Mouse (Mus musculus) lung, postnatal 0 days (tissue): ENCODE measurements around the gene Zan. TPM values are rescaled to one million over a fixed set of nuclear protein-coding genes. Genes with fewer than 3 reads are reported as not detected.

Experiments
- ATAC-seq: fragments of 200-750 bp; cut with Nextera tagmentation; 2 replicates; pipeline ENCODE4 v1.8.0; 2017; ENCODE audit warnings: moderate library complexity
- DNase-seq: peaks from one replicate; pipeline ENCODE4 v3.0.0-alpha.2; 2016; ENCODE audit warnings: low spot score
- H3K27ac ChIP-seq: fragments of 300-500 bp; sonication (generic); 2 replicates; pipeline ENCODE4 v1.5.1; 2014; ENCODE audit warnings: antibody characterized with exemption, mild to moderate bottlenecking, low read length, mixed read lengths
- H3K27me3 ChIP-seq: fragments of 300-500 bp; sonication (generic); replicated peaks from 2 replicates; pipeline ENCODE4 v1.6.1; 2014; ENCODE audit warnings: low read length, mixed read lengths; ENCODE audit not compliant: insufficient read depth
- H3K36me3 ChIP-seq: fragments of 300-500 bp; sonication (generic); 2 replicates; pipeline ENCODE4 v1.6.1; 2014; ENCODE audit warnings: low read length, mixed read lengths; ENCODE audit not compliant: insufficient read depth
- H3K4me1 ChIP-seq: fragments of 300-500 bp; sonication (generic); 2 replicates; pipeline ENCODE4 v1.6.1; 2014; ENCODE audit warnings: antibody characterized with exemption, low read depth, low read length, mixed read lengths; ENCODE audit not compliant: insufficient read depth
- H3K4me2 ChIP-seq: fragments of 300-500 bp; sonication (generic); replicated peaks from 2 replicates; pipeline ENCODE4 v1.6.1; 2014; ENCODE audit warnings: low read depth, mild to moderate bottlenecking, low read length, moderate library complexity, mixed read lengths
- H3K4me3 ChIP-seq: fragments of 300-500 bp; sonication (generic); 2 replicates; pipeline ENCODE4 v1.5.1; 2014; ENCODE audit warnings: low read depth, low read length
- H3K9ac ChIP-seq: fragments of 300-500 bp; sonication (generic); replicated peaks from 2 replicates; pipeline ENCODE4 v1.6.1; 2014; ENCODE audit warnings: low read depth, mild to moderate bottlenecking
- H3K9me3 ChIP-seq: fragments of 300-500 bp; sonication (generic); 2 replicates; pipeline ENCODE4 v1.6.1; 2016; ENCODE audit warnings: low read length, mixed read lengths
- CTCF ChIP-seq: IDR thresholded peaks from 2 replicates; pipeline ENCODE4 v1.5.1; 2016; ENCODE audit warnings: antibody characterized with exemption, mild to moderate bottlenecking
- EP300 ChIP-seq: IDR thresholded peaks from 2 replicates; pipeline ENCODE4 v1.6.1; 2016; ENCODE audit warnings: antibody characterized with exemption, mild to moderate bottlenecking, control low read depth
- WGBS: fragments of 180-500 bp; shearing (Covaris S2); extraction: QIAGEN DNeasy Blood & Tissue Kit; methylation state at CpG from one replicate; pipeline ENCODE4 v1.1.7; 2014; 5-methylcytosine and 5-hydroxymethylcytosine counted together
- polyA plus RNA-seq: library from polyadenylated mRNA; unstranded; fragments of >200 nt; fragmentation: Nextera tagmentation; extraction: Ambion mirVana; gene quantifications from 2 replicates; pipeline ENCODE4 v1.2.1, GENCODE M21; 2015

Gene Zan
- polyA plus RNA-seq, 1 experiment from 2014 or later: 0.11 TPM

DNA sequence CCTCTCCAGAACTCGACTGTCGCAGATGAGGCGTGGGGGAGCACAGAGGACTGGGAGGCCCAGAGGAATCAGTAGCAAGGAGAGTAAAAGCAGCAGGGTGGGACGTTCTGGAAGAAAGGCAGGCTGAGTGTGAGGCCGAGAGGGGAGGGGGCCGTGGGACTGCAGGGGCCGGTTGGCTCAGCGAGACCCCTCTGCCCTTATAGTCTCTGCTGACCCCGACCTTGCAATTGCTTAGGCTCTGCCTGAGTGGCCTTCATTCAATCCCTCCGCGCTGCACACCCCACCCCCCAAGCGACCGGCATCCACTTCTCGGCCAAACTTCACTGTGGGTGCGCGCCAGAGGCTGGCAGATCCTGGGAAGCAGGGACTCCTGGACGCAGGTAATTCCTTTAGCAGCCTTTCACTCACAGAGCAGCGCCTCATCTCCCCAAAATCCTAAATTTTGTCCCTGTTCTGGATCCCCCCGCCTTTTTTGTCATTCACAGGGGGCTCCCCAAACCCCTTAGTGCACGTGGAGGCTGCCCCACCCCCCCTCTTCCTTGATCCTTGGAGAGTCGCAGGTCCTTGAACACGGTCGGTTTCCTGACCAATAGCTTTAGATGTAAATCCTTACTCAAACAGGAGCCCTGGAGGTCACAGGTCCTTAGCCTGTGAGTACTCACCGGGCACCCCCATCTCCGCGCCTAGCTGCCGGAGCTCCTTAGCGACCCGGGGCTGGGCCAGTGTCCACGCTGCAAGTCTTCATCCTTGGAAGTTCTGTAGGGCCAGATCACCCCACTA, 8.4 kb upstream of the Zan start:
- Histone ChIP-seq H3K4me1 (0 out of 2 replicates have a peak, but pooled peaks cover 4% of the 10 kb centered on the region), H3K36me3 (no peaks in the 10 kb centered on the region), H3K4me2 (peak overlapping the region; percentile 43), H3K9me3 (no peaks in the 10 kb centered on the region), H3K4me3 (no peak overlapping the region), H3K27me3 (no peaks in the 10 kb centered on the region), H3K9ac (no peak overlapping the region), H3K27ac (no peak overlapping the region)
- 11% methylated on average over 30 of the region's 30 CpGs for WGBS
- no peak for DNase-seq
- TF ChIP-seq CTCF (no peak), EP300 (no peak)
- no peak for ATAC-seq

DNA sequence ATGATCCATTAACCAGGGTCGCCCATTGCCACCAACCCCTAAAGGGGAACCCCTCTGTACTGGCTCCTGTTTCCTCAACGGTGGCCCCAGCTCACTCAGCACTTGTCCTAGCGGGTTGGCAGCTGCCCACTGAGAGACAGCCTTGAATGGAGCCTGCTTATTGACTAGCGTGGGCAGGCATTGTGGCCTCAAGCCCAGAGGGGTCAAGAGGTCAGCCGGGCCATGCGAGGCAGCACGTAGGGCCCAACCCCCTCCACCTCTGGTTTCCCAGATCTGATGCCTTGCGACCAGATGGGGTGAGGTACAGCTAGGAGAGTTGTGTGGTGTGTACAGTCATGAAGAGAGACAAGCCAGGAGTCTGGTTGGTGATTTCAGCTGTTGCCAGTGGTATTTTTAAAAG, 5.0 kb upstream of the Zan start:
- no peaks in the 10 kb centered on the region for H3K9me3 ChIP-seq
- H3K9ac ChIP-seq: no peak overlapping the region
- H3K4me3 ChIP-seq: no peak overlapping the region
- TF ChIP-seq EP300 (no peak), CTCF (no peak)
- H3K4me1 ChIP-seq: 0 out of 2 replicates have a peak, but pooled peaks cover 4% of the 10 kb centered on the region
- H3K4me2 ChIP-seq: no peak overlapping the region
- ATAC-seq (no peak; the same call in 1 of the 2 replicates), DNase-seq (no peak)
- no peak overlapping the region for H3K27ac ChIP-seq
- 45% methylated on average over 8 of the region's 8 CpGs for WGBS
- no peaks in the 10 kb centered on the region for H3K27me3 ChIP-seq
- no peaks in the 10 kb centered on the region for H3K36me3 ChIP-seq

DNA sequence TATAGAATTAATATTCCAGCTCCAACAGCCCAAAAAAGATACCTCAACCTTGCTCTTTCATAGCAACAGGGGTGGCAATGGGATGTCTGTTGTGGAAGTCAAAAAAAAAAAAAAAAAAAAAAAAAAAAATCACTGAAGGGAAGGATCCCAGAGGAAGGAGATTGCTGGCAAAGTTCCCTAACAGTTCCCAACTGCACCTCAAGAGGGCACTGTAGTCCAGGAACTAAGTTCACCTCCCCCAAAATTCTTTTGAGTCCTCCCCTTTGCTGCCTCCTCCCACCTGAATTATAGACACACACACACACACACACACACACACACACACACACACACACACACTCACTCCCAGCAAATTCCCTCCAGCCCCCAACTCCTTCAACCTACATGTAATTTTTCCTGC, 4.3 kb upstream of the Zan start:
- H3K9me3 ChIP-seq: no peaks in the 10 kb centered on the region

DNA sequence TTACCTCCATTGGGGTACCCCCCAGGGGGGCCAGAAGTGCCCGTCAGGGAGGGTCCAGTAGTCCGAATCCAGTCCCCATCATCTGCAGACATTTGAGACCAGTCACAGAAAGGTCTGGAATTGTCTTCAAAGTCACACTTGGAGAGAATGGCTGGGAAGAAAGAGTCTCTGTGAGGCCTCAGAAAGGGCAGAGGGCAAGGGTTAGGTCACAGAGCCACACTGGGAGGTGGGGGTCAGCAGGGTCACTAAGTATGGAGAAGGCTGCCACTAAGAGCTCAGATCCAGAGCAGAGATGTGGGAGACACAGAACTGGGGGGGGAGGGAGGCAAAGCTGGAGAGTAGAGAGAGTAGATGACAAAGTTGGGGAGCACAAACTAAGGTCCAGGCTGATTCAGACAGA, 2.5 kb downstream of the Zan start:
- whole genome bisulfite sequencing: 54% methylated on average over 2 of the region's 2 CpGs
- no peak for TF ChIP-seq CTCF
- no peak for TF ChIP-seq EP300
- Histone ChIP-seq H3K4me2 (no peak overlapping the region), H3K27ac (no peak overlapping the region), H3K4me3 (no peak overlapping the region), H3K36me3 (no peaks in the 10 kb centered on the region), H3K9ac (no peak overlapping the region), H3K4me1 (no peaks in the 10 kb centered on the region), H3K9me3 (no peaks in the 10 kb centered on the region), H3K27me3 (no peaks in the 10 kb centered on the region)
- ATAC-seq (no peak), DNase-seq (no peak)

More for the DNA sequence above, 4.3 kb upstream of the Zan start:
- no peak for TF ChIP-seq EP300
- peak; percentile 76 for TF ChIP-seq CTCF
- H3K4me1 ChIP-seq: 0 out of 2 replicates have a peak, but pooled peaks cover 4% of the 10 kb centered on the region
- no peak overlapping the region for H3K4me2 ChIP-seq
- peak; percentile 92 for DNase-seq
- no peak overlapping the region for H3K27ac ChIP-seq
- H3K4me3 ChIP-seq: no peak overlapping the region
- H3K36me3 ChIP-seq: no peaks in the 10 kb centered on the region
- H3K9ac ChIP-seq: no peak overlapping the region
- no peaks in the 10 kb centered on the region for H3K27me3 ChIP-seq
- ATAC-seq: peak; percentile 28

DNA sequence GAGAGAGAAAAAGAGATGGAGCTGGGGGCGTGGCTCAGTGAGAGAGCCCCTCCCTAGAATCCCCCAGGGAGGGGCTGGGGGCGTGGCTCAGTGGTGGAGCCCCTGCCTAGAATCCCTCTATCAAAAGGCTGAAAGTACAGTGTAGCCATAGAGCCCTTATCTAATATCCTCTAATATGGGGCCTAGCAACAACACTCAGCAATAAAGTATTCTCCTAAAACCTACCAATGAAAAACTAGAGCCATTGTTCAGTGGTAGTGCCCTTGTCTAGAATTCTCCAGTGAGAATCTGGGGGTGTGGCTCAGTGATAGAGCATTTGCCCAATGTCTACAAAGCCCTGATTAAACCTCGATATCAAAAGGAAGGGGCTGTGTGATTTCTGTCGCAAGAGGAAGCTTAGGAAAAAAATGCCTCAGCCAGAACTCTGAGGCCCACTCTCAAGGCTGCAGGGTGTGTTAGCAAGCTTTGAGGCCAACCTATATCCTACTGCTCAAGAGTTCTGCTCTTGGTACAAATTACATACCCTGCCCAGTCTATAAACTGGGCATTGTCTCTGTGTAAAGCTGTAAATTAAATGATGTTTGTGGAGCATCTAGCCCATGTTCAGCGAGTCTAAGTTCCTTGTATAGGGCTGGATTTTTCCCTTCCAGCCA, 4.5 kb downstream of the Zan start:
- Histone ChIP-seq H3K4me2 (no peak overlapping the region), H3K27me3 (no peaks in the 10 kb centered on the region), H3K4me3 (no peak overlapping the region), H3K36me3 (no peaks in the 10 kb centered on the region), H3K9ac (no peak overlapping the region), H3K4me1 (no peaks in the 10 kb centered on the region), H3K9me3 (no peaks in the 10 kb centered on the region), H3K27ac (no peak overlapping the region)
- 37% methylated on average over 5 of the region's 5 CpGs for WGBS
- ATAC-seq: peak; percentile 44
- peak; percentile 32 for DNase-seq
- TF ChIP-seq EP300 (no peak), CTCF (no peak)

GRCm38 (mm10) chr5:137466946-137467345, 9.9 kb downstream of the Zan start:
- Histone ChIP-seq H3K4me3 (no peak overlapping the region), H3K9me3 (no peaks in the 10 kb centered on the region), H3K4me1 (no peaks in the 10 kb centered on the region), H3K27me3 (no peaks in the 10 kb centered on the region), H3K4me2 (no peak overlapping the region), H3K36me3 (no peaks in the 10 kb centered on the region), H3K9ac (no peak overlapping the region), H3K27ac (no peak overlapping the region)
- DNase-seq: no peak
- WGBS: 92% methylated on average over 6 of the region's 6 CpGs
- TF ChIP-seq EP300 (no peak), CTCF (no peak)
- no peak for ATAC-seq
